30 mouse cellular contexts compared by ENCODE assay signal in the genomic region with DNA sequence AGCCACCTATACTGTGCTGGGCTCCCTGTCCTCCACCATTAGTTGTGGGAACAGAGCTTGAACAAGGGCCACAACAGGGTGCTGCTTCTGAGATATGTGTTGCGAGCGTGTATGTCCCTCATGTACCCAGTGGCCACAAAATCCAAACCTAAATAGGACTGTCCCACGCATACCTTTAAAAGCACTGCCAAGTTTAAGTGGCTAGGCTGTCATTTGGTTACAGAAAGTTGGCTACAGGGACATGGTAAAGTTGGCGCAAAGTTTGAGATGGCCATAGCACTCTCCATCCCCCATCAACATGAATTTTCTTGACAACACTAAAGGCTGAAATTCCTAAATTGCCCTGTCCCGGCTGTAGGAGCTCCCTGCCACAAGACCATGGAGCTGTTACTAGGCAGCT. TPM values are rescaled to one million over a fixed set of nuclear protein-coding genes. Genes with fewer than 3 reads are reported as not detected.
"Had no signal": no experiment of that assay in that cellular context is flagged by ENCODE, and none has a peak within 500 bp of the region (broad histone marks: within the 10 kb centered on the region; RNA-seq: fewer than 3 reads in every experiment).

No protein-coding gene starts in this region.

- H3K4me1 ChIP-seq: limb, embryonic 13.5 days; limb, embryonic 15.5 days; liver, embryonic 12.5 days; liver, embryonic 13.5 days; liver, embryonic 15.5 days; lung, embryonic 15.5 days; midbrain, embryonic 10.5 days; midbrain, embryonic 12.5 days; midbrain, embryonic 15.5 days; neural tube, embryonic 12.5 days; neural tube, embryonic 13.5 days had no signal

- H3K9ac ChIP-seq: limb, embryonic 13.5 days; limb, embryonic 15.5 days; liver, embryonic 12.5 days; liver, embryonic 13.5 days; liver, embryonic 14.5 days; liver, embryonic 15.5 days; liver, postnatal 0 days; lung, embryonic 14.5 days; lung, embryonic 15.5 days; midbrain, embryonic 12.5 days; midbrain, embryonic 15.5 days; neural tube, embryonic 12.5 days; neural tube, embryonic 13.5 days had no signal

- ATAC-seq: liver, embryonic 12.5 days; liver, postnatal 0 days; lung, postnatal 0 days; midbrain, embryonic 15.5 days; midbrain, embryonic 16.5 days had no signal

- H3K4me3 ChIP-seq: left cerebral cortex, adult 2 months; limb, embryonic 13.5 days; limb, embryonic 15.5 days; liver, embryonic 12.5 days; liver, embryonic 13.5 days; liver, embryonic 15.5 days; lung, embryonic 15.5 days; megakaryocyte, embryonic 14.5 days; midbrain, embryonic 10.5 days; midbrain, embryonic 12.5 days; midbrain, embryonic 15.5 days; myocyte; neural tube, embryonic 12.5 days; neural tube, embryonic 13.5 days had no signal

- DNase-seq: left cerebral cortex, postnatal 4 days; liver; liver, embryonic 13.5 days; liver, postnatal 0 days; lung, adult 18-20 months; lung, adult 2 months; lung, embryonic 14.5 days; lung, postnatal 10 days; lung, postnatal 14 days; lung, postnatal 36 days; lung, postnatal 4 days; midbrain, embryonic 14.5 days had no signal

- H3K9me3 ChIP-seq: limb, embryonic 13.5 days; limb, embryonic 15.5 days; liver, embryonic 12.5 days; liver, embryonic 13.5 days; liver, embryonic 15.5 days; lung, embryonic 15.5 days; megakaryocyte, embryonic 14.5 days; midbrain, embryonic 10.5 days; midbrain, embryonic 12.5 days; midbrain, embryonic 15.5 days; neural tube, embryonic 12.5 days; neural tube, embryonic 13.5 days had no signal

- H3K27me3 ChIP-seq: limb, embryonic 13.5 days; limb, embryonic 15.5 days; liver, embryonic 12.5 days; liver, embryonic 13.5 days; liver, embryonic 15.5 days; lung, embryonic 15.5 days; megakaryocyte, embryonic 14.5 days; midbrain, embryonic 12.5 days; midbrain, embryonic 15.5 days; neural tube, embryonic 12.5 days; neural tube, embryonic 13.5 days had no signal

- H3K27ac ChIP-seq: left cerebral cortex, adult 2 months; limb, embryonic 13.5 days; limb, embryonic 15.5 days; liver, embryonic 12.5 days; liver, embryonic 13.5 days; liver, embryonic 14.5 days; liver, embryonic 15.5 days; lung, embryonic 15.5 days; macrophage; midbrain, embryonic 10.5 days; midbrain, embryonic 12.5 days; midbrain, embryonic 15.5 days; neural tube, embryonic 12.5 days; neural tube, embryonic 13.5 days had no signal

- H3K4me2 ChIP-seq: limb, embryonic 13.5 days; limb, embryonic 15.5 days; liver, embryonic 11.5 days; liver, embryonic 12.5 days; liver, embryonic 13.5 days; liver, embryonic 15.5 days; lung, embryonic 14.5 days; lung, embryonic 15.5 days; midbrain, embryonic 12.5 days; midbrain, embryonic 15.5 days; neural tube, embryonic 12.5 days; neural tube, embryonic 13.5 days had no signal

RNA-seq across cellular contexts. Expression of a gene that starts 40.5 kb away (rescaled TPM):
- polyA plus RNA-seq: macrophage had no signal
